Mouse (Mus musculus): ENCODE measurements at regions not wholly inside any gene's neighbourhood (a gene's known extent, or its start where the extent isn't known, plus 50 kb on each side); places are given as distances from the start of the nearest gene placed in this dataset.

DNA sequence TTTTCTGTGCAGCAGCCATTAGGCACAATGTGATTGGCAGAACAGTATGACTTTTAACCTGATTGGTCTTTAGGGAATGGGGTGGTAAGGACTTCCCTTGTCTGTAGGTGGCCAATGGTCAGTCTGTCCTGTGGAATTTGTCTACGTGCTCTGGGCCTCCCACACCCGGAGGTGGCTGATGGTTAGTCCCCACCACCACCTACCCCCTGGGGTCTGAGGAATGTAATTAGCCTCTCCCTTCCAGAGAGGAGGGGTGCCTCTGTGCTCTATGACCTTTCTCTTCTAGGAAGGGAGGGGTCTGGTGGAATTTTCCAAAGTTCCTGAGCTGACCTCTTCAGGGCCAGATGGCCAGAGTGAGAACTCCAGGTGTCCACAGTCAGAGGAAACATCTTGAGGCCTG is 101.6 kb downstream of the Tmem17 start:
- DNase-seq (ENCODE audit: extremely low spot score in 1 of 2, low spot score in 1 of 2): no peak

DNA sequence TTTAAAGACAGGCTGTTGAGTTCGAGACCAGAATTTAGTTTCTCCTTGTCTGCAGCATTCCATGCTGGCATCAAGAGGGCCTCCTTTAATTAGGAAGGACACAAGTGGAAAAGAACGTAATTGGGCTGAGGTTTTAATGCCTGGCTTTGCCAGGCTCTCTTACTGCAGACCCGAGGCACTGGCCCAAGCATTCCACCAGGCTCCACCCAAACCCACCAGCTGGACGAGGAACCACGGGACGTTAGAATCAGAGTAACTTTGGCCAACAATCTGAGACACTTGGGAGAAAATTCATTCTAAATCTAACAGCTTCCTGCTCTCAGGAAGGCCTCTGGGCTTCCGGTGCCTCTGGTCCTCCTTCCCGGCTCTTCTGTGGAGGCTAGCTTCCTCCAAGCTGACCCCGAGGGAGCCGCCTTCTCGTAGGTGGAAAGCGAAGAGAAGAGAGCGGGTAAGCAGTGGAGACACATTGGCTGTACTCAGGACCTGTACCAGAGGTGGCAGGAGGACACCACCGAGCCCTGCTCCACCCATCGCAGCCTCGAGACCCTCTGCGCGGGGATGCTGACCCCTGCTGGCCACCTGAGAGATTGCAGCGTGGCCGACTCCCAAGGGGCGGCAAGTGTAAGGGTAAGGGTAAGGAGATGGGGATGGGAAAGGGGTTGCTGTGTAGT is 105.5 kb downstream of the Tmem17 start:
- DNase-seq (ENCODE audit: extremely low spot score in 1 of 2, low spot score in 1 of 2): peak; percentile 34 to 93

- DNase-seq (ENCODE audit: extremely low spot score in 1 of 2, low spot score in 1 of 2): no peak
These were observed 109.2 kb downstream of the Tmem17 start for GRCm38 (mm10) chr11:22620912-22621705.

DNA sequence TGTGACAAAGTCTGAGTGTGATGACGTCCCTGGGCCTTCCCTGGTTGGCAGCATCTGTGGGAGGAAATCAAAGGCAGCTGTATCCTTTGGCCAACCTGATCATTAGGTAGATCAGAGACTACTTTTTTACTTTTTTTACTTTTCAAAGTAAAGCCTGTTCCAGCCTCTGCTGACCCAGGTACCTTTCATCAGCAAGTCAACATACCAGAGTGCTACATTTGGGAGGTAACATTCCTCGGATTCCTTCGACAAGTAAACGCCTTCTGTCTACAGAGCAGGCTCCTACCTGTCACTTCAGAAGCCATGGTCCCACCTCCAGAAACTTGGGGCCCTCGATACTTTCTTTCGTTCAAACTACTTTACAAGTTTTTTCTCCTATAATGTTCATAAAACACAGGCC is 110.0 kb downstream of the Tmem17 start:
- DNase-seq (ENCODE audit: extremely low spot score in 1 of 2, low spot score in 1 of 2): no peak

DNA sequence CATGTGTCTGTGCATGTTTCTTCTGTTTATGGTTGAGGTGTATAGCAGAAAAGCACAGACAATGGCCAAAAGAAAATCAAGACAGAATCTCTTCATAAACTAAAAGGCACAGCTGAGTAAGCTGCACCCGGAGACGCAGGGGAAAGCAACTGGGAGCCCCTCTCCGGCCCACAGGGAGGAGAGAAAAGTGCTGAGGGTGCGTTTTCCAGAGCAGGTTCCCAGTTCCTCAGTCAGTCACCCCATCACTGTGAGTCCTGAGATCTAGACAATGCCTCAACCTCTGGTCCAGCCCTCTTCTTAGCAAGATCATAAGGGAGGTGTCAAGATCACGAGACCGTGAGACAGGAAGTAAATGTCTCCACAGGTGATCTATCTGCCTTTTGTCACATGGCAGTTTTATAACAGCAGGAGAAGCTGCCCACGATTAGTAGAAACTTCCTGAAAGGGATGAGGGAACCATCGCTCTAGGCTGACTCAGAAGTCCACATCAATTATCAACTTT is 110.7 kb downstream of the Tmem17 start:
- no peak for DNase-seq (ENCODE audit: extremely low spot score in 1 of 2, low spot score in 1 of 2)

GRCm38 (mm10) chr11:22626407-22626806 is 114.5 kb downstream of the Tmem17 start:
- DNase-seq (ENCODE audit: extremely low spot score in 1 of 2, low spot score in 1 of 2): no peak

- DNase-seq (ENCODE audit: extremely low spot score in 1 of 2, low spot score in 1 of 2): no peak
These were observed 116.6 kb downstream of the Tmem17 start for GRCm38 (mm10) chr11:22628497-22628896.

DNA sequence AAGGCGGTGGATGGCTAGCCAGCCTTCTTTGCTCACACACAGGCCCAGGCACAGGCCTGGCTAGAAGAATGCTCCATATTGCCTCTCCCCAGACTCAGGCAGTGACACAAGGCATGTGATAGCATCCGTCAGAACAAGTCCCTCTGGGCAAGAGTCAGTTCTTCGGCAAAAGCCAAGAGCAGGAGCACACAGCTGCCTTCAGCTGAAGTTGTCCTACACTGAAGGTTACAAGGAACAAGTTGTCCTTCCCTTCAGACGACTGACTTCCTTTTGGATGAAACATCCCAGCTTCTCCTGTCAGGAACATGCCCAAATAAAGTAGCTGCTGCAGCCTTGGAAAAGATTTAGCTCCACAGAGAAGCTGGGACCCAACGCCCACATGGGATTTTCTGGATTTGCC is 117.1 kb downstream of the Tmem17 start:
- no peak for DNase-seq (ENCODE audit: extremely low spot score in 1 of 2, low spot score in 1 of 2)

DNA sequence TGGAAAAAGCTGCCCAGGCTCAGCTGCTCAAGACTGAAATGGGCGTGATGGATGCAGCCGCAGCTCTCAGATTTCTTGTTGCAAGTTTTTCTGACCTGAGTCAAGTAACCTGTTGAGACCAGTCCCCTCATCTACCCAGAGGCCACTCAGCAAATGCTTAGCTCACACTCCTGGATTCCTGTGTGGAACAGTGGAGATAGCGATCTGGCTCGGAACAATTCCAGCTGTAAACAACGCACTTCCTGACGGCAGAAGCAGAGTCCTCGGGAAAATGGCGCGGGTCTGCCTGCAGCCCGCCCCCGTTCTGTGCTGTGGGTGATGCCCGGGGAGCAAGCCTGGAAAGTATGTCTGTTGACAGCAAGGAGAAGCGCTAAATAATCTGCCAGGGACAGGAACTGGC is 117.7 kb downstream of the Tmem17 start:
- DNase-seq (ENCODE audit: extremely low spot score in 1 of 2, low spot score in 1 of 2): no peak

DNA sequence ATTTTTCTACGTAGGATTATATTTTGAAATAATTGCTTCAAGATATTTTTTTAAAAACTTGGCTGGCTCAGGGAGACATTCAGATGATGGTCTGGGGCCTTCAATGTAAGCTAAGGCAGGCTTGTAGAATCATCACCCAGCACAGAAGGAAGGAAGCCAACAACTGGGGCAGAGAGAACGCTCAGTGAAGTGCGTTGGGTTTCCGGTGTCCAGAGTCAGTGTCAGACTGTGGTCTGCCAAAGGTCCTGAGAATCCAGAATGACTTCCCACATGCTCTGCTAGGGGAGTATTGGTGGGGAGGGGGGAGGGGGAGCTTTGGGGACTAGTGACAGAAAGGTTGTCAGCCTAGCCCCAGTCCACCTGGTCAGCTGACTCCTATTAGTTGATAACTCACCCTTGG is 118.1 kb downstream of the Tmem17 start:
- no peak for DNase-seq (ENCODE audit: extremely low spot score in 1 of 2, low spot score in 1 of 2)

DNA sequence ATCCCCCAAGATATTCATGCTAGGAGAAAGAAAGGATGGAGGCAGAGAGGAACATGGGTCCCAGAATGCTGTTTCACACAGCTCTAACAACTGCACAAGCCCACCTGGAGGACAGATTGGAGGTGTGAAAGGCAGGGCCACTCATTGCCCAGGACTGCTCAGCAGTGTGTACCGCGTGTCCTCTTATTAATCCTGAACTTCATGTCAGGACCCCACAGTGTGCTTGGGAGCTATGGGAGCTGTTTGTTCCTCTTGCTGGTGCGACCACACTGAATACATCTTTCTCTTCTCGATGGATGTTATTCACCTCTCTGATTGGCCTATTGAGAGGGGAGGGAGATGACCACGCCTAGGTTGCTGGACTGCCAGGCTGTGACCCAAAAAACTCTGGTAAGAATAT is 119.1 kb downstream of the Tmem17 start:
- no peak for DNase-seq (ENCODE audit: extremely low spot score in 1 of 2, low spot score in 1 of 2)

DNA sequence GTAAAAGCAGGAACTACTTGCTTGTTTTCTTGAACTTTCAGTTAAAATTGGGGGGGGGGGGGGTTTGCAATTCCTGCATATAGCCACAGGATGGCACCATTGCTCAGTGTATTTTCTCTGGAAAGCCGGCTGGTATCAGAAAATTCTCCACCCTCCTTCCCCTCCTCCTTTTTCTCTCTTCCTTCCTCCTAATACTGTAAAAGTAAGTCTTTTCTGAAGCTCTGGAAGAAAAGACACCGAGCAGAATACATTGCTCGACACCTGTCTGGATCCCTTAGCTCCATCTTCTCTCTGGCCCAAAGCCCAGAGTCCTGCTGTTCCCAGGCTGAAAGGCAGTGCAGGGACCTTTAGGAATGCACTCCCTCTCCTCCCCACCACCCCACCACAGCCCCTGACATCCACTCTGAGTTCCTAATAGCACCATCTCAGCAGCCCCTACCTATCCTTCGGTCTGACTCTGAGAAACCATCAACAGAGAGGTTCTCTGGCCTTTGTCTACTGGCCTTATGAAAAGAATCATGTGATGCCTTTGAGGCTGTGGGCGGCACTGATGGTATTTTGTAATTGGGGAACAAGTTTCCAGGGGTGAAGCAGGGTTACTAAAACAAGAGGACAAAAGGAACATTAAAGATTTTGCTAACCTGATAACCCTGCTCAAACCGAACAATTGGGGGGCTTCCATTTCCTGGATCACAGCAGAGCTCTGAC is 119.9 kb downstream of the Tmem17 start:
- no peak for DNase-seq (ENCODE audit: extremely low spot score in 1 of 2, low spot score in 1 of 2)

DNA sequence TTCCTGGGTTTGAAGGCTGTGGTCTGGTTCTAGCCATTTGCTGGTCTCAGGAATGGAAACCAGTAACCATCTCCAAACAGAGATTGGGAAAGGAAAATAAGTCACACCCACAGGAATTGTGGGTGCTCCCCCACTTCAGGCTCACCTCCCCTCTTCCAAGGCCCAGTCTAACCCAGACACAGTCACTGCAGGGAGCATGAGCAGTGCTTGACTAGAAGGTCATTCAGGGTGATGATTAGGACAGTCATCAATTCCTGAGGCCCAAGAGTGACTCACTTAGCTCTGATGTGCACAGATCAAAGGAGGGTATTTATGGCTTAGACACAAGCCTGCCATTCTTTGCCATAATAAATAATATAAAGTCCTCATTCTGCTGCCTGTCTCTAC is 120.4 kb downstream of the Tmem17 start:
- DNase-seq (ENCODE audit: extremely low spot score in 1 of 2, low spot score in 1 of 2): no peak

GRCm38 (mm10) chr11:22632988-22633387 is 121.1 kb downstream of the Tmem17 start:
- no peak for DNase-seq (ENCODE audit: extremely low spot score in 1 of 2, low spot score in 1 of 2)

DNA sequence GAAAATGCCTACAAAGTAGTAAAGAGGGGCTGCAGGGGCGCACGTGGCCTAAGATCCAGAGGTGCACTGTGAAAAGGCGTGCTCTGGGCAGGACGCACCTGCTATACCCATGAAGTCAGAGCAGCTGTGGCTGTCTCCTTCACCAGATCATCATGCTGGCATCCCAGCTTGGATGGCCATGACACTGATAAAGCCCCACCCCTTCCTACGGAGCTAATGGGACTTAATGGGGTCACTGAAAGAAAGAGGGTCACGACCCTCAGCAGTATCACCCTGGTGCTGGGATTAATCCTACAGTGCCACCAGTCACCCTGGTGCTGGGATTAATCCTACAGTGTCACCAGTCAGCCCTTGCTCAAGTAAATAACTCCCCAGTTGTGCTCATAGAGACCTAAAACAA is 122.1 kb downstream of the Tmem17 start:
- DNase-seq (ENCODE audit: extremely low spot score in 1 of 2, low spot score in 1 of 2): no peak

DNA sequence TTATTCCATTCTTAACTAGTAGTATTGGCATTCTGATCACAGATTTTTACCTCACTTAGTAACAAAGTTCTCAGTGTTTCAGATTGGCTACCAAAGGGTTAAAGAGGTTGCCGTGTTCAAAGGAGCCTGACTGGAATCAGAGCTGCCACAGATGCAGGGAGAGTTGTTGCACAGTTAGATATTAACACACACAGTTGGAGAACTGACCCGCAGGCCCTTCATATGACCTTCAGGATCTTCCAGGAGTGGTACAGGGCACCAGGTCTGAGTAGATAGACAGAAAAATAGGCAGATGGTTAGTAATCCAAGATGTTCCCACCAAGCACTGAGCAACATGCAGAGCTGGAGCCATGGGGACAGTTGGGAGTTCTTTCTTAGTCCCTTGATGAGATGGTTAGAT is 123.1 kb downstream of the Tmem17 start:
- no peak for DNase-seq (ENCODE audit: extremely low spot score in 1 of 2, low spot score in 1 of 2)

- DNase-seq (ENCODE audit: extremely low spot score in 1 of 2, low spot score in 1 of 2): no peak
These were observed 124.4 kb downstream of the Tmem17 start for GRCm38 (mm10) chr11:22636321-22636720.

GRCm38 (mm10) chr11:22636761-22637557 is 125.1 kb downstream of the Tmem17 start:
- no peak for DNase-seq (ENCODE audit: extremely low spot score in 1 of 2, low spot score in 1 of 2)

- DNase-seq (ENCODE audit: extremely low spot score in 1 of 2, low spot score in 1 of 2): peak in 1 of 2 experiments; percentile 58
These were observed 126.3 kb downstream of the Tmem17 start for GRCm38 (mm10) chr11:22638171-22638570.

DNA sequence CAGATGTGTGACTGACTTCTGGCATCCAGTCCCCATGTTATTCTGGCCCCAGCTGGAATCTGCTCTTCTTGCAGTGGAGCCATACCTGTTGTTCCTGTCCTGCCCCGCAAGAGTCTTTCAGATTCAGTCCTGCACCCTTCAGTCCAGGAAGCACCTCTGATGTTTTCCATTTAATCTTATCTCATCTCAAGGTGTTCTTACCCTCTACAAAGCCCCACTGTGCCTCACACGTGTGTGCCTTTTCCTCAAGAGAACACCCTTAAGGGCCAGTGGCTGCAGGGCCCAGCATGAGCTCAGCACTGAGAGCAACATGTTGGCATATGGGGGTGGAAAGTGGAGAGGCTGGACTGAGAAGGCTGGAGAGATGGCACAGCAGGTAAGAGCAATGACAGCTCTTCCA is 126.8 kb downstream of the Tmem17 start:
- DNase-seq (ENCODE audit: extremely low spot score in 1 of 2, low spot score in 1 of 2): no peak
